In genomic region chr1:106653441-106653860, GRCm38 (mm10) we compare ENCODE assay signal across 11 mouse cellular contexts.
DNase-seq lines count a peak whose midpoint lies in the region; ATAC-seq and TF ChIP-seq lines count a peak whose summit lies in the region.
"Had no signal": no experiment of that assay in that cellular context is flagged by ENCODE, and none has a peak within 500 bp of the region (broad histone marks: within the 10 kb centered on the region; RNA-seq: fewer than 3 reads in every experiment).

No protein-coding gene starts in this region.

- 37% methylated on average over 4 of the region's 4 CpGs for WGBS in liver, postnatal 0 days (ENCODE audit: insufficient replicate concordance)
- 27% methylated on average over 4 of the region's 4 CpGs for WGBS in heart, postnatal 0 days
- WGBS in liver, embryonic 15.5 days (ENCODE audit: insufficient replicate concordance): 25% methylated on average over 4 of the region's 4 CpGs

- H3K4me2 ChIP-seq in liver, postnatal 0 days (ENCODE audit: low read depth, low read length): no peak overlapping the region
- H3K4me2 ChIP-seq in heart, postnatal 0 days (ENCODE audit: low read depth, low read length): no peak overlapping the region
- H3K4me2 ChIP-seq in liver, embryonic 15.5 days: no peak overlapping the region
- H3K4me2 ChIP-seq: embryonic facial prominence, embryonic 13.5 days had no signal

- H3K27ac ChIP-seq in liver, postnatal 0 days (ENCODE audit: low read depth): no peak overlapping the region
- H3K27ac ChIP-seq in heart, postnatal 0 days (ENCODE audit: low read depth): 0 out of 2 replicates have a peak overlapping the region, but pooled peaks have one; percentile 40
- no peak overlapping the region for H3K27ac ChIP-seq in liver, embryonic 15.5 days (replicated peaks)
- H3K27ac ChIP-seq: embryonic facial prominence, embryonic 13.5 days had no signal

- H3K9ac ChIP-seq in liver, postnatal 0 days (replicated peaks): no peak overlapping the region
- H3K9ac ChIP-seq in heart, postnatal 0 days (replicated peaks; ENCODE audit: low read depth, low read length): no peak overlapping the region
- no peak overlapping the region for H3K9ac ChIP-seq in liver, embryonic 15.5 days
- H3K9ac ChIP-seq: embryonic facial prominence, embryonic 13.5 days had no signal

- TF ChIP-seq CTCF in liver, postnatal 0 days (IDR thresholded peaks at IDR 0.05; ENCODE audit: low read depth): no peak
- no peak for TF ChIP-seq CTCF in heart, postnatal 0 days (IDR thresholded peaks at IDR 0.05; ENCODE audit: low read depth)

- no peak for ATAC-seq in liver, postnatal 0 days
- peak; percentile 36; the same call in 1 of the 2 replicates for ATAC-seq in heart, postnatal 0 days (ENCODE audit: insufficient read depth, low read depth)
- peak; percentile 52; the same call in 1 of the 2 replicates for ATAC-seq in liver, embryonic 15.5 days (ENCODE audit: insufficient read depth)
- ATAC-seq in cerebellum, adult (ENCODE audit: insufficient number of reproducible peaks, low FRiP score, low TSS enrichment): no peak

- no peak overlapping the region for H3K4me3 ChIP-seq in liver, postnatal 0 days (ENCODE audit: low read depth, low read length)
- H3K4me3 ChIP-seq in heart, postnatal 0 days (ENCODE audit: low read depth, low read length): no peak overlapping the region
- no peak overlapping the region for H3K4me3 ChIP-seq in liver, embryonic 15.5 days (replicated peaks)
- H3K4me3 ChIP-seq: embryonic facial prominence, embryonic 13.5 days had no signal

- H3K27me3 ChIP-seq in liver, postnatal 0 days (ENCODE audit: insufficient read depth, low read length): no peaks in the 10 kb centered on the region
- no peaks in the 10 kb centered on the region for H3K27me3 ChIP-seq in heart, postnatal 0 days (ENCODE audit: control insufficient read depth, insufficient read depth, low read length)
- no peaks in the 10 kb centered on the region for H3K27me3 ChIP-seq in liver, embryonic 15.5 days
- H3K27me3 ChIP-seq: embryonic facial prominence, embryonic 13.5 days had no signal

- H3K4me1 ChIP-seq in liver, postnatal 0 days (ENCODE audit: insufficient read depth): no peaks in the 10 kb centered on the region
- peaks cover 7% of the 10 kb centered on the region; the same call in 1 of the 2 replicates for H3K4me1 ChIP-seq in heart, postnatal 0 days (ENCODE audit: control insufficient read depth, insufficient read depth)
- H3K4me1 ChIP-seq in liver, embryonic 15.5 days (replicated peaks): peaks cover 12% of the 10 kb centered on the region; the same call in 1 of the 2 replicates

- DNase-seq in liver: peak; percentile 16
- DNase-seq in liver, postnatal 0 days: no peak
- DNase-seq in brain, adult 2 months (ENCODE audit: low read depth, low spot score): peak; percentile 50
- DNase-seq in heart, postnatal 0 days (ENCODE audit: low spot score): no peak
- no peak for DNase-seq in kidney, adult 8-10 months
- DNase-seq: kidney, adult 18-20 months; lung, postnatal 14 days; right cerebral cortex, postnatal 25 days had no signal

- H3K36me3 ChIP-seq in liver, postnatal 0 days (replicated peaks; ENCODE audit: insufficient read depth, low read length): no peaks in the 10 kb centered on the region
- H3K36me3 ChIP-seq in heart, postnatal 0 days (replicated peaks; ENCODE audit: control insufficient read depth, insufficient read depth, low read length): no peaks in the 10 kb centered on the region
- H3K36me3 ChIP-seq in liver, embryonic 15.5 days (replicated peaks): no peaks in the 10 kb centered on the region
- H3K36me3 ChIP-seq: embryonic facial prominence, embryonic 13.5 days had no signal

- no peaks in the 10 kb centered on the region for H3K9me3 ChIP-seq in liver, postnatal 0 days (ENCODE audit: low read length)
- H3K9me3 ChIP-seq in heart, postnatal 0 days (replicated peaks; ENCODE audit: control insufficient read depth, low read length): no peaks in the 10 kb centered on the region
- H3K9me3 ChIP-seq in liver, embryonic 15.5 days (replicated peaks): no peaks in the 10 kb centered on the region
- H3K9me3 ChIP-seq: embryonic facial prominence, embryonic 13.5 days had no signal

- TF ChIP-seq EP300 in liver, postnatal 0 days (IDR thresholded peaks at IDR 0.05; ENCODE audit: low read depth): no peak
- TF ChIP-seq EP300 in heart, postnatal 0 days (IDR thresholded peaks at IDR 0.05; ENCODE audit: low read depth): no peak

Comparison
In these comparisons a context has a peak if more than half of its experiments do, and no peak if none do; other contexts are left out.
1. DNase-seq: peak in liver (single experiment) and brain, adult 2 months (single experiment); none in liver, postnatal 0 days (single experiment), heart, postnatal 0 days (single experiment) and kidney, adult 8-10 months (0 of 2).
2. ATAC-seq: peak in heart, postnatal 0 days (single experiment) and liver, embryonic 15.5 days (single experiment); none in liver, postnatal 0 days (single experiment) and cerebellum, adult (single experiment).